Mouse (Mus musculus) testis, adult 2 months (tissue): ENCODE results near the gene Ubtd1.

ENCODE experiments used
- CTCF ChIP-seq: fragments of 200-500 bp; IDR thresholded peaks from 2 replicates; pipeline ENCODE4 v1.5.1; 2012; ENCODE audit warnings: low read depth, mild to moderate bottlenecking, inconsistent platforms, low read length, moderate library complexity; ENCODE audit not compliant: control insufficient read depth, insufficient read depth, insufficient replicate concordance
- POLR2A ChIP-seq: fragments of 200-500 bp; IDR thresholded peaks from 2 replicates; pipeline ENCODE4 v1.6.1; 2012; ENCODE audit warnings: low read depth, mild to moderate bottlenecking, inconsistent platforms, low read length, moderate library complexity; ENCODE audit not compliant: control insufficient read depth

- TF ChIP-seq CTCF = no peak
- TF ChIP-seq POLR2A = no peak
These were observed 33.4 kb downstream of the Ubtd1 start for GRCm38 (mm10) chr19:42015001-42015400.
